Comparison of ENCODE assay signal across 8 mouse cellular contexts in genomic region chr5:124482436-124482965, GRCm38 (mm10). TPM values are rescaled to one million over a fixed set of nuclear protein-coding genes. Genes with fewer than 3 reads are reported as not detected.
DNase-seq lines count a peak whose midpoint lies in the region; ATAC-seq lines count a peak whose summit lies in the region.

No protein-coding gene starts in this region.

- H3K4me3 ChIP-seq in heart, embryonic 11.5 days (ENCODE audit: low read depth, low read length) = peak overlapping the region; percentile 68
- H3K4me3 ChIP-seq in midbrain, embryonic 16.5 days (ENCODE audit: low read depth, low read length) = peak overlapping the region; percentile 70

- no peaks in the 10 kb centered on the region for H3K27me3 ChIP-seq in heart, embryonic 11.5 days (ENCODE audit: control insufficient read depth, insufficient read depth, low read length)
- H3K27me3 ChIP-seq in midbrain, embryonic 16.5 days (ENCODE audit: control insufficient read depth, insufficient read depth, low read depth, low read length) = no peaks in the 10 kb centered on the region

- no peaks in the 10 kb centered on the region for H3K9me3 ChIP-seq in heart, embryonic 11.5 days (replicated peaks; ENCODE audit: control insufficient read depth, low read length)
- H3K9me3 ChIP-seq in midbrain, embryonic 16.5 days (replicated peaks; ENCODE audit: control insufficient read depth, low read length, poor library complexity, severe bottlenecking) = no peaks in the 10 kb centered on the region

- peak overlapping the region; percentile 85 for H3K9ac ChIP-seq in heart, embryonic 11.5 days (ENCODE audit: low read depth, low read length)
- peak overlapping the region; percentile 65 for H3K9ac ChIP-seq in midbrain, embryonic 16.5 days (ENCODE audit: low read depth, low read length)

- ATAC-seq in heart, embryonic 11.5 days (replicated peaks; ENCODE audit: insufficient number of reproducible peaks, low FRiP score, low TSS enrichment) = no peak
- ATAC-seq in midbrain, embryonic 16.5 days = no peak

- WGBS in heart, embryonic 11.5 days (ENCODE audit: insufficient replicate concordance) = 8% methylated on average over 13 of the region's 13 CpGs
- WGBS in midbrain, embryonic 16.5 days = 6% methylated on average over 13 of the region's 13 CpGs

- DNase-seq in ovary, postnatal 14 days (ENCODE audit: low spot score) = peak; percentile 25
- DNase-seq in ovary, postnatal 10 days (ENCODE audit: low spot score) = no peak
- DNase-seq in cerebellum, postnatal 25 days = peak; percentile 37 to 64
- DNase-seq in kidney, postnatal 14 days = peak; percentile 45
- DNase-seq in right cerebral cortex, adult 18-20 months = no peak
- no peak for DNase-seq in right cerebral cortex, postnatal 10 days (ENCODE audit: low spot score in 2 of 2)

- H3K27ac ChIP-seq in heart, embryonic 11.5 days (ENCODE audit: low read depth, low read length) = peak overlapping the region; percentile 94
- H3K27ac ChIP-seq in midbrain, embryonic 16.5 days (ENCODE audit: low read length) = peak overlapping the region; percentile 98

- H3K4me1 ChIP-seq in heart, embryonic 11.5 days (ENCODE audit: control insufficient read depth, insufficient read depth, low read length) = peaks cover 5% of the 10 kb centered on the region; the same call in 1 of the 2 replicates
- peaks cover 18% of the 10 kb centered on the region for H3K4me1 ChIP-seq in midbrain, embryonic 16.5 days (ENCODE audit: control insufficient read depth, insufficient read depth, low read length)

- no peaks in the 10 kb centered on the region for H3K36me3 ChIP-seq in heart, embryonic 11.5 days (ENCODE audit: control insufficient read depth, insufficient read depth, low read length)
- H3K36me3 ChIP-seq in midbrain, embryonic 16.5 days (ENCODE audit: control insufficient read depth, insufficient read depth, low read length) = no peaks in the 10 kb centered on the region

- H3K4me2 ChIP-seq in heart, embryonic 11.5 days = peak overlapping the region; percentile 71
- peak overlapping the region; percentile 80 for H3K4me2 ChIP-seq in midbrain, embryonic 16.5 days (ENCODE audit: low read length)

RNA-seq across cellular contexts. Expression of gene Snrnp35, which starts 0.4 kb away (rescaled TPM):
- 12.4 and 12.8 TPM in 2 replicates for polyA plus RNA-seq in heart, embryonic 11.5 days (2014; fragmentation: Nextera tagmentation; extraction: Ambion mirVana)
- 19.9 and 21.7 TPM in 2 replicates for polyA plus RNA-seq in midbrain, embryonic 16.5 days (2015; fragmentation: Nextera tagmentation; extraction: Ambion mirVana)

RNA-seq across cellular contexts. Expression of gene Rilpl2, which starts 4.3 kb away (rescaled TPM):
- polyA plus RNA-seq in heart, embryonic 11.5 days (2014; fragmentation: Nextera tagmentation; extraction: Ambion mirVana) = 15.5 and 16.3 TPM in 2 replicates
- 25.3 and 29.9 TPM in 2 replicates for polyA plus RNA-seq in midbrain, embryonic 16.5 days (2015; fragmentation: Nextera tagmentation; extraction: Ambion mirVana)

RNA-seq across cellular contexts. Expression of gene Kmt5a, which starts 42.8 kb away (rescaled TPM):
- 89.5 and 93.9 TPM in 2 replicates for polyA plus RNA-seq in heart, embryonic 11.5 days (2014; fragmentation: Nextera tagmentation; extraction: Ambion mirVana)
- 12.3 and 15.4 TPM in 2 replicates for polyA plus RNA-seq in midbrain, embryonic 16.5 days (2015; fragmentation: Nextera tagmentation; extraction: Ambion mirVana)

RNA-seq across cellular contexts. Expression of gene Rilpl1, which starts 48.7 kb away (rescaled TPM):
- polyA plus RNA-seq in heart, embryonic 11.5 days (2014; fragmentation: Nextera tagmentation; extraction: Ambion mirVana) = 25.3 and 27.6 TPM in 2 replicates
- polyA plus RNA-seq in midbrain, embryonic 16.5 days (2015; fragmentation: Nextera tagmentation; extraction: Ambion mirVana) = 10.6 and 11.7 TPM in 2 replicates

RNA-seq across cellular contexts. Expression of gene Sbno1, which starts 56.7 kb away (rescaled TPM):
- polyA plus RNA-seq in heart, embryonic 11.5 days (2014; fragmentation: Nextera tagmentation; extraction: Ambion mirVana) = 59.9 and 81.6 TPM in 2 replicates
- 94.5 and 113 TPM in 2 replicates for polyA plus RNA-seq in midbrain, embryonic 16.5 days (2015; fragmentation: Nextera tagmentation; extraction: Ambion mirVana)

Comparison
In these comparisons a context has a peak if more than half of its experiments do, and no peak if none do; other contexts are left out.
1. DNase-seq: peak in ovary, postnatal 14 days (single experiment), cerebellum, postnatal 25 days (2 of 2) and kidney, postnatal 14 days (single experiment); none in ovary, postnatal 10 days (single experiment), right cerebral cortex, adult 18-20 months (single experiment) and right cerebral cortex, postnatal 10 days (0 of 2).